Mouse (Mus musculus): ENCODE results near the gene Agbl2. TPM values are rescaled to one million over a fixed set of nuclear protein-coding genes. Genes with fewer than 3 reads are reported as not detected.
A peak's percentile ranks its signal among the peaks of the same experiment; 100 is the strongest.

Gene Agbl2
- polyA plus RNA-seq (2015; fragmentation: Nextera tagmentation; extraction: Ambion mirVana), result 0.78 and 1.7 TPM in 2 replicates

GRCm38 (mm10) chr2:90782458-90782857, at the start of gene Agbl2:
Agbl2 (plus strand) TSS chr2:90782727.
- 3% methylated on average over 11 of the region's 11 CpGs for WGBS
- H3K4me1 ChIP-seq (replicated peaks), result peaks cover 12% of the 10 kb centered on the region
- no peaks in the 10 kb centered on the region for H3K9me3 ChIP-seq
- peak within 1 kb of the TSS; percentile 57 for H3K4me2 ChIP-seq
- ATAC-seq (ENCODE audit: low FRiP score), result peak; percentile 48
- peaks cover 34% of the 10 kb centered on the region for H3K36me3 ChIP-seq
- H3K27ac ChIP-seq, result no peak within 1 kb of the TSS
- H3K9ac ChIP-seq, result peak within 1 kb of the TSS; percentile 40
- H3K4me3 ChIP-seq, result peak within 1 kb of the TSS; percentile 32
- peaks cover 16% of the 10 kb centered on the region for H3K27me3 ChIP-seq

GRCm38 (mm10) chr2:90735326-90735725, 47.2 kb upstream of the Agbl2 start:
- Histone ChIP-seq H3K4me3 (no peak overlapping the region), H3K36me3 (peaks cover 74% of the 10 kb centered on the region), H3K4me2 (no peak overlapping the region), H3K9me3 (no peaks in the 10 kb centered on the region), H3K27me3 (no peaks in the 10 kb centered on the region), H3K9ac (no peak overlapping the region), H3K4me1 (replicated peaks) (no peaks in the 10 kb centered on the region), H3K27ac (no peak overlapping the region)
- ATAC-seq (ENCODE audit: low FRiP score), result no peak
- WGBS, result 96% methylated on average over 11 of the region's 11 CpGs

- no peak for ATAC-seq (ENCODE audit: low FRiP score)
- Histone ChIP-seq H3K27me3 (no peaks in the 10 kb centered on the region), H3K27ac (no peak overlapping the region), H3K4me3 (no peak overlapping the region), H3K9me3 (no peaks in the 10 kb centered on the region), H3K9ac (no peak overlapping the region), H3K4me2 (no peak overlapping the region), H3K36me3 (peaks cover 40% of the 10 kb centered on the region), H3K4me1 (replicated peaks) (no peaks in the 10 kb centered on the region)
- WGBS, result 95% methylated on average over 3 of the region's 3 CpGs
Measured at GRCm38 (mm10) chr2:90738801-90739200, 43.7 kb upstream of the Agbl2 start.

GRCm38 (mm10) chr2:90739327-90739726, 43.2 kb upstream of the Agbl2 start:
- no peak overlapping the region for H3K27ac ChIP-seq
- no peak overlapping the region for H3K4me2 ChIP-seq
- H3K9me3 ChIP-seq, result no peaks in the 10 kb centered on the region
- WGBS, result 87% methylated on average over 3 of the region's 3 CpGs
- 0 out of 2 replicates have a peak, but pooled peaks cover 3% of the 10 kb centered on the region for H3K4me1 ChIP-seq (replicated peaks)
- H3K4me3 ChIP-seq, result no peak overlapping the region
- peaks cover 35% of the 10 kb centered on the region for H3K36me3 ChIP-seq
- H3K27me3 ChIP-seq, result no peaks in the 10 kb centered on the region
- ATAC-seq (ENCODE audit: low FRiP score), result no peak
- no peak overlapping the region for H3K9ac ChIP-seq

- no peak overlapping the region for H3K4me2 ChIP-seq
- H3K4me3 ChIP-seq, result no peak overlapping the region
- H3K36me3 ChIP-seq, result peaks cover 29% of the 10 kb centered on the region
- no peak overlapping the region for H3K9ac ChIP-seq
- H3K27ac ChIP-seq, result no peak overlapping the region
- no peaks in the 10 kb centered on the region for H3K9me3 ChIP-seq
- no peaks in the 10 kb centered on the region for H3K27me3 ChIP-seq
- H3K4me1 ChIP-seq (replicated peaks), result peaks cover 6% of the 10 kb centered on the region; the same call in 1 of the 2 replicates
- ATAC-seq (ENCODE audit: low FRiP score), result no peak
- WGBS, result 92% methylated on average over 5 of the region's 5 CpGs
Measured at GRCm38 (mm10) chr2:90739921-90740320, 42.6 kb upstream of the Agbl2 start.

- H3K9ac ChIP-seq, result peak overlapping the region; percentile 56
- H3K9me3 ChIP-seq, result no peaks in the 10 kb centered on the region
- H3K4me1 ChIP-seq (replicated peaks), result peaks cover 35% of the 10 kb centered on the region
- peak overlapping the region; percentile 90 for H3K4me3 ChIP-seq
- no peaks in the 10 kb centered on the region for H3K27me3 ChIP-seq
- WGBS, result 59% methylated on average over 12 of the region's 12 CpGs
- peak overlapping the region; percentile 57 for H3K4me2 ChIP-seq
- H3K27ac ChIP-seq, result peak overlapping the region; percentile 94
- H3K36me3 ChIP-seq, result peaks cover 9% of the 10 kb centered on the region
- peak; percentile 5; the same call in 1 of the 2 replicates for ATAC-seq (ENCODE audit: low FRiP score)
Measured at GRCm38 (mm10) chr2:90744285-90745052, 38.1 kb upstream of the Agbl2 start.

- ATAC-seq (ENCODE audit: low FRiP score), result peak; percentile 100
- H3K4me2 ChIP-seq, result peak within 1 kb of the TSS; percentile 90
- no peaks in the 10 kb centered on the region for H3K9me3 ChIP-seq
- H3K4me1 ChIP-seq (replicated peaks), result peaks cover 39% of the 10 kb centered on the region
- peaks cover 13% of the 10 kb centered on the region for H3K36me3 ChIP-seq
- peak within 1 kb of the TSS; percentile 97 for H3K9ac ChIP-seq
- WGBS, result under 1% methylated on average over 44 of the region's 44 CpGs
- peak within 1 kb of the TSS; percentile 99 for H3K27ac ChIP-seq
- H3K4me3 ChIP-seq, result peak within 1 kb of the TSS; percentile 90
- no peaks in the 10 kb centered on the region for H3K27me3 ChIP-seq
Measured at GRCm38 (mm10) chr2:90745053-90745678, 37.4 kb upstream of the Agbl2 start, which contains the start of gene Fnbp4. Fnbp4 (plus strand) TSS chr2:90745370.

- peak overlapping the region; percentile 90 for H3K4me3 ChIP-seq
- peak overlapping the region; percentile 97 for H3K9ac ChIP-seq
- peaks cover 39% of the 10 kb centered on the region for H3K4me1 ChIP-seq (replicated peaks)
- under 1% methylated on average over 54 of the region's 54 CpGs for WGBS
- H3K27me3 ChIP-seq, result no peaks in the 10 kb centered on the region
- H3K4me2 ChIP-seq, result peak overlapping the region; percentile 90
- peaks cover 19% of the 10 kb centered on the region for H3K36me3 ChIP-seq
- ATAC-seq (ENCODE audit: low FRiP score), result peak; percentile 50
- no peaks in the 10 kb centered on the region for H3K9me3 ChIP-seq
- H3K27ac ChIP-seq, result peak overlapping the region; percentile 99
Measured at GRCm38 (mm10) chr2:90745740-90746537, 36.6 kb upstream of the Agbl2 start.

- peak overlapping the region; percentile 90 for H3K4me3 ChIP-seq
- H3K9me3 ChIP-seq, result no peaks in the 10 kb centered on the region
- H3K4me1 ChIP-seq (replicated peaks), result peaks cover 39% of the 10 kb centered on the region
- peaks cover 25% of the 10 kb centered on the region for H3K36me3 ChIP-seq
- 18% methylated on average over 4 of the region's 4 CpGs for WGBS
- peak overlapping the region; percentile 97 for H3K9ac ChIP-seq
- H3K27me3 ChIP-seq, result no peaks in the 10 kb centered on the region
- peak overlapping the region; percentile 99; the same call in 1 of the 2 replicates for H3K27ac ChIP-seq
- H3K4me2 ChIP-seq, result peak overlapping the region; percentile 90
- ATAC-seq (ENCODE audit: low FRiP score), result no peak
Measured at GRCm38 (mm10) chr2:90746538-90746865, 36.0 kb upstream of the Agbl2 start.

- ATAC-seq (ENCODE audit: low FRiP score), result no peak
- Histone ChIP-seq H3K9ac (no peak overlapping the region), H3K36me3 (peaks cover 26% of the 10 kb centered on the region), H3K4me3 (peak overlapping the region; percentile 90), H3K27me3 (no peaks in the 10 kb centered on the region), H3K9me3 (no peaks in the 10 kb centered on the region), H3K4me1 (replicated peaks) (peaks cover 39% of the 10 kb centered on the region), H3K27ac (no peak overlapping the region), H3K4me2 (peak overlapping the region; percentile 90)
- WGBS, result 92% methylated on average over 10 of the region's 10 CpGs
Measured at GRCm38 (mm10) chr2:90747131-90747530, 35.4 kb upstream of the Agbl2 start.

GRCm38 (mm10) chr2:90749676-90750459, 32.7 kb upstream of the Agbl2 start:
- Histone ChIP-seq H3K27ac (no peak overlapping the region), H3K9me3 (no peaks in the 10 kb centered on the region), H3K36me3 (peaks cover 52% of the 10 kb centered on the region), H3K4me1 (replicated peaks) (peaks cover 33% of the 10 kb centered on the region), H3K4me2 (no peak overlapping the region), H3K4me3 (no peak overlapping the region), H3K27me3 (no peaks in the 10 kb centered on the region), H3K9ac (0 out of 2 replicates have a peak overlapping the region, but pooled peaks have one; percentile 1)
- WGBS, result 85% methylated on average over 6 of the region's 6 CpGs
- no peak for ATAC-seq (ENCODE audit: low FRiP score)
